Mouse (Mus musculus) embryonic facial prominence, embryonic 10.5 days (tissue): Measurements from ENCODE around the gene Theg. TPM values are rescaled to one million over a fixed set of nuclear protein-coding genes. Genes with fewer than 3 reads are reported as not detected.

Experiments used
- DNase-seq: peaks from one replicate; pipeline ENCODE4 v3.0.0-alpha.2; 2017; ENCODE audit warnings: low spot score
- H3K27ac ChIP-seq: fragments of 300-500 bp; sonication (generic); replicated peaks from 2 replicates; pipeline ENCODE4 v1.5.1; 2016; ENCODE audit warnings: mild to moderate bottlenecking
- H3K27me3 ChIP-seq: fragments of 300-500 bp; sonication (generic); replicated peaks from 2 replicates; pipeline ENCODE4 v1.6.1; 2016; ENCODE audit warnings: low read depth, mild to moderate bottlenecking; ENCODE audit not compliant: poor library complexity, severe bottlenecking
- H3K36me3 ChIP-seq: fragments of 300-500 bp; sonication (generic); replicated peaks from 2 replicates; pipeline ENCODE4 v1.6.1; 2016; ENCODE audit warnings: mild to moderate bottlenecking, moderate library complexity
- H3K4me1 ChIP-seq: fragments of 300-500 bp; sonication (generic); 2 replicates; pipeline ENCODE4 v1.6.1; 2016
- H3K4me3 ChIP-seq: fragments of 300-500 bp; sonication (generic); 2 replicates; pipeline ENCODE4 v1.5.1; 2016; ENCODE audit warnings: mild to moderate bottlenecking, moderate library complexity
- H3K9me3 ChIP-seq: fragments of 300-500 bp; sonication (generic); 2 replicates; pipeline ENCODE4 v1.6.1; 2016; ENCODE audit warnings: mild to moderate bottlenecking
- WGBS: fragments of 180-500 bp; shearing (Covaris S2); methylation state at CpG from one replicate; pipeline ENCODE4 v1.1.7; 2016; 5-methylcytosine and 5-hydroxymethylcytosine counted together
- polyA plus RNA-seq: library from polyadenylated mRNA; unstranded; fragments of >200 nt; fragmentation: Nextera tagmentation; extraction: Ambion mirVana; gene quantifications from 2 replicates; pipeline ENCODE4 v1.2.1, GENCODE M21; 2016

Gene Theg
- polyA plus RNA-seq, 1 experiment from 2014 or later = not detected

DNA sequence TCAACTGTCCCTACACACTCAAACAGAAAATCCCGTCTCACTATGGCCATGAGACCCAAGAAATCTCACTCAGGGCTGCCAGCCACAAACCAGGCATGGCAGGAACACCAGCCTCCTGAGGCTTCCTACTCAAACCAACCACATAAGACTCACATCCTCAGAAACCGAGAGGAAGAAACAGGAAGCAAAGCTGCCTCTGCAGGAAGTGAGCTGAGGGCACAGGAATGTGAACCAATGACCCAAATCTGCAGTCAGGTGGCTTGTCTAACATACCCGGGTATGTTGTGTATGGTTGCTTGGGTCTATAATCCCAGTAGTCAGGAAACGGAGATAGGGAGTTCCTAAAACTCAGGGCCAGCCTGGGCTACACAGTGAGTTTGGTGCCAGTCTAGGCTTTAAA, 48.3 kb downstream of the Theg start:
- peak; percentile 7 for DNase-seq
- Histone ChIP-seq H3K4me3 (no peak overlapping the region), H3K36me3 (peaks cover 67% of the 10 kb centered on the region), H3K27ac (no peak overlapping the region), H3K27me3 (peaks cover 8% of the 10 kb centered on the region), H3K4me1 (peaks cover 2% of the 10 kb centered on the region), H3K9me3 (no peaks in the 10 kb centered on the region)
- WGBS = 71% methylated on average over 4 of the region's 4 CpGs

DNA sequence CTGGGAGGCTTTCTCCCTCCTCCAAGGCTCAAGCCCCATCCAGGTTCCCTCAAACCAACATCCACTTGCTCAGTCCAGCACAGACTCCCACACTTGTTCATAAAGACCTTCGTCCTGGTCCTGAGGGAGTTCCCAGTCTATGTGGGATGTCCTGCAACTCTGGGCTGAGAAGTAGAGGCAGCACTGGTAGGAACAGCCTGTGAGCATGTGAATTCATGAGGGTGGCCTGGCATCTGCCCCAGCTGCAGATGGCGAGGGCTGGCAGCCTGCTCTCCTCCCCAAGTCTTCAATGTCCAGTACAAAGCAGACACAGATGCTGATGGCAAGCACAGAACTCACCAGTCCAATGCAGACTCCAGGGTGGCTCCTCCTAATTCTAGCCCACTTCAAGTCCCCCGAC, 48.8 kb downstream of the Theg start:
- Histone ChIP-seq H3K9me3 (no peaks in the 10 kb centered on the region), H3K27ac (no peak overlapping the region), H3K36me3 (peaks cover 61% of the 10 kb centered on the region), H3K27me3 (peaks cover 8% of the 10 kb centered on the region), H3K4me3 (no peak overlapping the region), H3K4me1 (peaks cover 8% of the 10 kb centered on the region)
- 94% methylated on average over 3 of the region's 3 CpGs for WGBS
- DNase-seq = peak; percentile 7

DNA sequence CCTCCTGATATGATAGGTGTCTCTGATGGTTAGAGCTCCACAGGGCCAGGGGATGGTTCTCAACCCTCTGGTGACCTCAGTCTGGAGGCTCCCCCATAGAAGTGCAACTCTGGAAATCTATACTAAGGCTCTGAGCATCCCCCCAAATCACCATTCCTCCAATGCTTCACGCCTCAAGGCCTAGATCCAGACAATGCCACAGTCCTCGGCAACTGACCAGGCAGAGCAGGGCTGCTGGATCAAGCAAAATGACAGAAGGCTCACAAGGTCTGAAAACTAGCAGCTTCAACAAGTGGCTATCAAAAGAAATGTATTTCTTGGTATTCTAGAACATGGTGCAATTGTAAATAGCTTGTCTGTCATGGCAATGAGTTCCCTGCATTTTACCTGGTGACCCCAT, 49.4 kb downstream of the Theg start:
- 90% methylated on average over 2 of the region's 2 CpGs for WGBS
- Histone ChIP-seq H3K27me3 (peaks cover 8% of the 10 kb centered on the region), H3K4me1 (peaks cover 13% of the 10 kb centered on the region), H3K27ac (no peak overlapping the region), H3K9me3 (no peaks in the 10 kb centered on the region), H3K4me3 (no peak overlapping the region), H3K36me3 (peaks cover 56% of the 10 kb centered on the region)
- peak; percentile 5 for DNase-seq

DNA sequence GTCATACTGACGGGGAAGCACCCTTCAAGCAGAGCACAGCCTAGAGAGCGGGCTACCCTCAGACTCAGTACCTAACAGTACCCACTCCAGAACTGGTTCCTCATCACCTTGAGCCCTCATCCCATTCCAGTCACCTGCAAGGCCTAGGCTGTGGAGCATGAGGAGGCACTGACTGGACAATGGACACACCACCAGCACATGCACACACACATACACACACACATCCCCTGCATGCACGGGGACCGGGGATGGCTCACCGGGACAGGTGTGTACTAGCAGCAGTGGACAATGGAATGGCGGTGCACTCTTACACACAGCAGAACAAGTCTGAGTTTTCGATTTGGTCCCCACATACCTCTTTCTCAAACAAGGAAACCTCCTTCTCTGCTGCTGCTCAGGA, 49.9 kb downstream of the Theg start:
- DNase-seq = peak; percentile 7
- Histone ChIP-seq H3K4me1 (peaks cover 18% of the 10 kb centered on the region), H3K4me3 (no peak overlapping the region), H3K27ac (no peak overlapping the region), H3K9me3 (no peaks in the 10 kb centered on the region), H3K36me3 (peaks cover 51% of the 10 kb centered on the region), H3K27me3 (peaks cover 8% of the 10 kb centered on the region)
- WGBS = 92% methylated on average over 7 of the region's 7 CpGs

DNA sequence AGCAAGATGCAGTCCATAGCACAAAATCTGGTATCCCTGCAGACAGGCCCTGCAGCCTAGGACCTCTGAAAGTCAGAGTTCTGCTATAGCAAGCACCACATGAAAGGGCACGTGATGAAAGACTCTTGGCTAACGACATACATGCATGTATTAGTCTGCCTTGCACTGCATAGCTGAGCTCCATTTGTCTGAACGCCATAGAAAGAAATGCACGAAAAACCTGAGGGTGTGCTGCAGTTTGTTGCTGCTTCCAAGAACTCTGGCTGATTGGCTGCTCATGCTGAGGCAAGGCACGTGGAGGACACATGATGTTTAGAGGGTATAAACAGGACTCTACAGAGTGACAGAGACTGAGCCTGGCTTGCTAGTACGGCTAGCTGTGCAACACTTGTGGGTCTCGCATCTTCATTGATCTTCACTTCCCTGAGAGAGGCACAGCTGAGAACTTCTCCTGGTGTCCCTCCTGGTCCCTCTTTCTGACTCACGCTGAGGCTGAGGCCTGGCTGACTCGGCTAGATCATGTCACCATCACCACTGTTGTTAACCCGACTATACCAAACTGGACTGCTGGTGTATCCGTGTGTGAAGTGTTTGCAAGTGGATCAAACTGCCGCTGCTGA, 50.6 kb downstream of the Theg start:
- DNase-seq = peak; percentile 6
- H3K36me3 ChIP-seq = peaks cover 44% of the 10 kb centered on the region
- 77% methylated on average over 12 of the region's 12 CpGs for WGBS

DNA sequence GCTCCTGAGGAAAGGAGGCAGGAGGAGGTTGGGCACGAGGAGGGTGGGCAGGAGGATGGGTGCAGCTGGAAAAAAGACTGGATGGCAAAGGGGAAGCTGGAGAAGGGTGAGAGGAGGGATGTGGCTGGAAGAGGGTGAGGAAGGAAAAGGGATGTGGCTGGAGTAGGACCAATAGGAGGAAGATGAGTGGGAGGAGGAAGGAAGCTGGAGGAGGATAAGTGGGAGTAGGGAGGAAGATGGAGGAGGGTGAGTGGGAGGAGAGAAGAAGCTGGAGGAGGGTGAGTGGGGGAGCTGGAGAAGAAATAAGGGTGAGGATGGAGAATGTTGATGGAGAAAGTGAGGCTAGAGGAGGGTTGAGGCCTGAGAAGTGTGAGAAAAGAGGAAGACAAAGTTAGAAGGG, 51.7 kb downstream of the Theg start:
- Histone ChIP-seq H3K36me3 (peaks cover 33% of the 10 kb centered on the region), H3K4me3 (no peak overlapping the region), H3K27ac (no peak overlapping the region), H3K9me3 (no peaks in the 10 kb centered on the region), H3K4me1 (peaks cover 26% of the 10 kb centered on the region), H3K27me3 (peaks cover 8% of the 10 kb centered on the region)
- peak; percentile 6 for DNase-seq
- WGBS = 61% methylated on average over 1 of the region's 1 CpGs

More for the DNA sequence above, 50.6 kb downstream of the Theg start:
- no peak overlapping the region for H3K4me3 ChIP-seq
- H3K27me3 ChIP-seq = peaks cover 8% of the 10 kb centered on the region
- H3K27ac ChIP-seq = no peak overlapping the region
- H3K9me3 ChIP-seq = no peaks in the 10 kb centered on the region
- peaks cover 26% of the 10 kb centered on the region for H3K4me1 ChIP-seq

DNA sequence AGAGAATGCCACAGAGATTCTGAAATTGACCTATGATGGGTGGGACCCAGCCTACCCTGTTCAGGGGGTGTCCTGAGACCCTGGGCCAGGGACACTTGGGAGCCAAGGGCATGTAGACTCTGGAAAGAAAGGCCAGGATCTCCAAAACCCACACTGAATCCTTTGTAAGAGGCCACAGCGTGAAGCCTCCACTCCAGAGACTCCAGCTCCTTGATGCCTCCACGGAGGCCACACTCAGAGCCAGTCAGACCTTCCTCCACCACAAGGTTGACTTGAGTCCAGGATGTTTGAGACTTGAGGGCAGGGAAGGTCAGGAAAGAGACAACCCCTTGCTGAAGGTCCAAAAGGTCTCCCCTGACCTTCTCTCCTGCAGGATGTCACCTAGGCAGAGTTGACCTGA, 52.7 kb downstream of the Theg start:
- WGBS = 80% methylated on average over 2 of the region's 2 CpGs
- Histone ChIP-seq H3K27me3 (peaks cover 8% of the 10 kb centered on the region), H3K9me3 (no peaks in the 10 kb centered on the region), H3K27ac (no peak overlapping the region), H3K36me3 (peaks cover 33% of the 10 kb centered on the region), H3K4me1 (peaks cover 29% of the 10 kb centered on the region), H3K4me3 (no peak overlapping the region)
- peak; percentile 6 for DNase-seq

DNA sequence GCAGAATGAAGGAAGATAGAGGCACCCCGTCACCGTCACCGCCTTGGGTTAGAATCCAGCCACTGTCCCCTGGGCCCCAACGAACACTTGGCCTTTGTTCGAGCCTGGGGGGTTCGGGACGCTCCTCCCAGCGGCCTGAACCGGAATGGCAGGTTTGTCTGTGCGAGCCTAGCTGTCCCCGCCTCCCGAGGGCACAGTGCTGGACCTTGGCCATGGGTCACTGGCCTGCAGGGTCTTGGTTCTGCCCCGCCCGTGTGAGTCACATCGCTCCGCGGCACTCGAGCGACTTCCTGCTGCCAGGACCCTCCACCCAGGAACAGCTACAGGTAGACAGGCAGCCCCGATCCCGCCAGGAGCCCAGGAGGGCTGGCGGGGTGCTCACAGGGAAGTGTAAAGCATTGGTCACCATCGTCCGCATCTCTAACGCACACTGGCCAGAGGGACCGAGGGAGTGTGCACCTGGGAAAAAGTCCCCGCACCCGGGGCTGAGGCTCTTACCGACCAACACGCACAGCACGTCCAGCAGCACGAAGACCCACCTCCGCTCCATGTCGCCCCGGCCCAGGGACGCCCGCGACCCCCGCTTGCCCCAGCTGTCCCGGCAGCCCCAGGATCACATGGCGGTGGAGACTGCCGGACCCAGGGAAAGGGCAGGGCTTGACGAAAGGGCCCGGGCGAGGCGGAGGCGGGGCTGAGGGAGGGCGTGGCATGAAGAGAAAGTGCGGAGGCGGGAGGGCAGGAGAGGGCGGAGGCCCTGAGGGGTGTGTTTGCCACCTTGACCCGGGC, 53.8 kb downstream of the Theg start, which contains the start of gene Plpp2:
Gene Plpp2 (minus strand): TSS at position 671 of the 786 bp plus-strand sequence.
- Histone ChIP-seq H3K9me3 (no peaks in the 10 kb centered on the region), H3K27me3 (peaks cover 8% of the 10 kb centered on the region), H3K36me3 (peaks cover 32% of the 10 kb centered on the region), H3K4me1 (peaks cover 29% of the 10 kb centered on the region), H3K27ac (peak within 1 kb of the TSS; percentile 80), H3K4me3 (peak within 1 kb of the TSS; percentile 81)
- under 1% methylated on average over 52 of the region's 52 CpGs for WGBS
- peak; percentile 89 for DNase-seq

DNA sequence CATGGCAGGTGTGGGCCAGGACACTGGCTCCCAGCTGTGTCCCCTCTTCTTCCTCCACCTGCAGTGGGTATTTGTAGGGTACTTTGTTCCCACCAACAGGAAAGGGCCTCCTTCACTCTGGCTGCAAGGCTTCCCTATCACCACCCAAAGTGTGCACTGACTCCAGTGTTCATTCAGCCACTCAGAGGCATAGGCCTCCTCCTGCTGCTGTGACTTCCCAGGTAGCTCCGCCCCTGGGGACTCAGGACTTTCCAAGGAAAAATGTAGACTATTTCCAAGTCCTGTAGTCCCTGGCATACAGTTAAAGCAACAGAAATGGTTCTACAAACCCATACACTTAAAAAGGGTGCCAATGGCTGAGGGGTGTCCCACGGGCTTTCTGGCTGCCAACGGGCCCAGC, 54.5 kb downstream of the Theg start:
- H3K4me1 ChIP-seq = peaks cover 29% of the 10 kb centered on the region
- peak; percentile 22 for DNase-seq
- H3K27me3 ChIP-seq = peaks cover 8% of the 10 kb centered on the region
- peak overlapping the region; percentile 81 for H3K4me3 ChIP-seq
- WGBS = 25% methylated on average over 3 of the region's 3 CpGs
- peaks cover 30% of the 10 kb centered on the region for H3K36me3 ChIP-seq
- no peaks in the 10 kb centered on the region for H3K9me3 ChIP-seq
- H3K27ac ChIP-seq = peak overlapping the region; percentile 80

DNA sequence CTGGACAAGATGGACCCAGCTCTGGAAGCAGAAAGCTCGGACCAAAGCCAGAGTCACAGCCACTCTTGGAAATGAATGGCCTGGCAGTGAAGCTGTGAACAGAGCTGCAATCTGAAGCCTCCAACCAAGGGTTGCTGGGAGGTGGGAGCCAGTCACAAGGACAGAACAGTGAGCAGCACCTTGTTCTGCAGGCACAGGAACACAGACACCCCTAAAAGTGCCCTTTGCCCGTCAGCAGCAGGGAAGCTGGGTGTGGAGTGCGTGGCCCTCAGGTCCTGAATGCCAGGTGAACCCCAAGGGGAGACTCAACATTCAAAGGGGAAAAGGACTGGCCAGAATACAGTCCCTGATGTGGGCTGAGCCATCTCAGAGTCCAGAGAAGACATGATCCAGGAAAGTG, 55.5 kb downstream of the Theg start:
- 85% methylated on average over 3 of the region's 3 CpGs for WGBS
- Histone ChIP-seq H3K36me3 (peaks cover 36% of the 10 kb centered on the region), H3K4me1 (peaks cover 29% of the 10 kb centered on the region), H3K27ac (no peak overlapping the region), H3K4me3 (no peak overlapping the region), H3K27me3 (peaks cover 8% of the 10 kb centered on the region), H3K9me3 (no peaks in the 10 kb centered on the region)
- DNase-seq = peak; percentile 7

DNA sequence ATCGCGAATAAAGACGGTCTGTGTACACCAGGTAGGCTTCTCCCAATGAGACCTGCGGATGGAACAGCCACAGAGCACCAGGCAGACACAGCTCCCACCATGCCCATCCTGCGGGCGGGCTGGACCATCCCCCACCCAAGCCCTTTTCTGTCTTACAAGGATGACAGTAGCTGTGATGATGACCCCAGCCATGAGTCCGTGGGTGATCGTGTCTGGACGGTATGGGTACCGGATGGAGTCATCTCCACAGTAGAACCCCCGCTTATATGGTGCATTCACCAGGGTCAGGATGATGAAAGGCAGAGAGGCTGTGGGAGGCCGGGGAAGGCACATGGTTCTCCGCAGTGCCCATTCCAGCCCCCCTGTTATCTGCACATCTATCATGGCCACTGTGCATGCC, 56.4 kb downstream of the Theg start:
- Histone ChIP-seq H3K9me3 (no peaks in the 10 kb centered on the region), H3K36me3 (peaks cover 45% of the 10 kb centered on the region), H3K27me3 (peaks cover 8% of the 10 kb centered on the region), H3K27ac (no peak overlapping the region), H3K4me1 (peaks cover 29% of the 10 kb centered on the region), H3K4me3 (no peak overlapping the region)
- 95% methylated on average over 13 of the region's 13 CpGs for WGBS
- peak; percentile 8 for DNase-seq

DNA sequence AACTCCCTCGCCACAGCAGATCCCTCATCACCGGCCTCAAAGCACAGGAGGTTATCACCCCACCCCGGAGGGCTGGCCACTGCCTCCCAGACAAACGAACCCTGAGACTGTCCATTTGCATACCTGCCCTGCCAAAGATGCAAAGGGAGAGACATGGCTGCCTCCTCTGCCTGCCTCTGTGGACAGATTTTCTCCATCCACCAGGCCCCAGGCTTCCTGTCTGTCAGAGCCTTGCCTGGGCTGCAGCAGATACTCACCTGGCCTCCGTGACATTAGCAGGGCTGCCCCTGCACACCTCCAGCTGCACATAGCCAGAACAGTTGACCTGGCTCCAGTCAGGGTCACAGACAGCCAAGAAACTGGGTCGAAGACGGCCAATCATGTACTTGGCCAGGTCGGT, 56.9 kb downstream of the Theg start:
- Histone ChIP-seq H3K27ac (no peak overlapping the region), H3K4me1 (peaks cover 29% of the 10 kb centered on the region), H3K36me3 (peaks cover 49% of the 10 kb centered on the region), H3K27me3 (peaks cover 8% of the 10 kb centered on the region), H3K4me3 (no peak overlapping the region), H3K9me3 (no peaks in the 10 kb centered on the region)
- DNase-seq = peak; percentile 7
- 77% methylated on average over 8 of the region's 8 CpGs for WGBS

DNA sequence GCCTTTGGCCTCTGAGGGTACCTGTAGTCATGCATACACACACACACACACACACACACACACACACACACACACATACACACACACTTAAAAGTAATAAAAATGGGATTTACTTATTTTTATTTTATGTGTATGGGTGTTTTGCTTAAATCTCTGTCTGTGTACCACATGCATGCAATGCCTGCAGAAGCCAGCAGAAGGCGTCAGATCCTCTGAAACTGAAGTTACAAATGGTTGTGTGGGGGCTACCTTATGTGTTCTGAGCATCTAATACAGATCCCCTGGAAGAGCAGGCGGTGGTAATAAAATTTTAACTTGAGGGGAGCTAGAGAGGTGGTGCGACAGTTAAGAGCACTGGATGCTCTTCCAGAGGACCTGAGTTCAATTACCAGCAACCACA, 59.0 kb downstream of the Theg start:
- Histone ChIP-seq H3K4me1 (peaks cover 19% of the 10 kb centered on the region), H3K4me3 (no peak overlapping the region), H3K27me3 (no peaks in the 10 kb centered on the region), H3K9me3 (no peaks in the 10 kb centered on the region), H3K27ac (no peak overlapping the region), H3K36me3 (peaks cover 58% of the 10 kb centered on the region)
- WGBS = 77% methylated on average over 3 of the region's 3 CpGs
- peak; percentile 6 for DNase-seq
